Mouse (Mus musculus) heart, adult 2 months (tissue): ENCODE results near the gene Clint1. TPM values are rescaled to one million over a fixed set of nuclear protein-coding genes. Genes with fewer than 3 reads are reported as not detected.
A peak's percentile ranks its signal among the peaks of the same experiment; 100 is the strongest.

Source experiments
- DNase-seq, 2 experiments: peaks; one replicate each; pipeline ENCODE4 v3.0.0; 2021
- H3K27ac ChIP-seq: fragments of 200-600 bp; 2 replicates; pipeline ENCODE4 v1.8.1; 2022
- H3K27me3 ChIP-seq: fragments of 200-500 bp; 2 replicates; pipeline ENCODE4 v1.6.1; 2012; ENCODE audit warnings: mild to moderate bottlenecking, low read length, inconsistent platforms, mixed read lengths; ENCODE audit not compliant: control insufficient read depth, insufficient read depth
- H3K36me3 ChIP-seq: fragments of 200-500 bp; 2 replicates; pipeline ENCODE4 v1.6.1; 2012; ENCODE audit warnings: low read length, inconsistent platforms; ENCODE audit not compliant: control insufficient read depth, insufficient read depth
- H3K4me1 ChIP-seq: fragments of 200-500 bp; 2 replicates; pipeline ENCODE4 v1.6.1; 2011; ENCODE audit warnings: low read length; ENCODE audit not compliant: control insufficient read depth, insufficient read depth
- H3K4me3 ChIP-seq: fragments of 200-600 bp; 2 replicates; pipeline ENCODE4 v1.8.1; 2022
- H3K79me2 ChIP-seq: fragments of 200-500 bp; replicated peaks from 2 replicates; pipeline ENCODE4 v1.6.1; 2012; ENCODE audit warnings: mild to moderate bottlenecking, inconsistent platforms, low read length, moderate library complexity, mixed read lengths; ENCODE audit not compliant: control insufficient read depth, insufficient read depth
- H3K9ac ChIP-seq: fragments of 200-500 bp; 2 replicates; pipeline ENCODE4 v1.6.1; 2012; ENCODE audit warnings: low read depth, mild to moderate bottlenecking, control low read depth, inconsistent platforms, low read length, mixed read lengths
- CTCF ChIP-seq: fragments of 200-600 bp; IDR thresholded peaks from 2 replicates; pipeline ENCODE4 v1.8.1; 2022; ENCODE audit warnings: antibody characterized with exemption, mild to moderate bottlenecking, moderate library complexity
- EP300 ChIP-seq: fragments of 200-500 bp; IDR thresholded peaks from 2 replicates; pipeline ENCODE4 v1.6.1; 2011; ENCODE audit warnings: low read depth, low read length, control low read depth; ENCODE audit not compliant: insufficient read depth
- POLR2A ChIP-seq: fragments of 200-500 bp; IDR thresholded peaks from 2 replicates; pipeline ENCODE4 v1.6.1; 2011; ENCODE audit warnings: mild to moderate bottlenecking, low read depth, low read length, control low read depth; ENCODE audit not compliant: insufficient read depth
- WGBS: fragments of 180-500 bp; shearing (Covaris S2); methylation state at CpG from one replicate; pipeline ENCODE4 v1.1.7; 2018; 5-methylcytosine and 5-hydroxymethylcytosine counted together
- intact Hi-C: fragments of 180-260 bp; cut with DNase I; formaldehyde crosslinking; loops from one replicate; pipeline ENCODE4 v1.15.1; 2025
- microRNA-seq, 2 experiments: library from miRNA; unstranded; fragments of <30 nt; microRNA quantifications; one replicate each; pipeline ENCODE4 v1.2.0; 2021
- polyA plus RNA-seq: library from polyadenylated mRNA; depleted of rRNA; stranded (reverse); fragments of >200 nt; gene quantifications from 2 replicates; pipeline ENCODE4 v1.2.3, GENCODE M21; 2012; rRNA removed
- total RNA-seq, 2 experiments: library from RNA; stranded (reverse); gene quantifications; 2 replicates each; pipeline ENCODE4 v1.2.3; 2021

Clint1 gene
- total and polyA plus RNA-seq, 3 experiments = 29.5 to 45.7 (median 42.0) TPM

GRCm38 (mm10) chr11:45947491-45947890, 95.6 kb downstream of the Clint1 start:
- H3K4me3 ChIP-seq = no peak overlapping the region
- H3K9ac ChIP-seq = no peak overlapping the region
- intact Hi-C loops = loop anchor here (10.0 kb wide), 1 partner anchor 177 kb away; no protein-coding TSS in a partner anchor
- WGBS = 59% methylated on average over 2 of the region's 2 CpGs
- TF ChIP-seq EP300 (no peak), POLR2A (no peak), CTCF (no peak)
- no peaks in the 10 kb centered on the region for H3K79me2 ChIP-seq
- no peaks in the 10 kb centered on the region for H3K27me3 ChIP-seq
- peaks cover 3% of the 10 kb centered on the region for H3K4me1 ChIP-seq
- H3K27ac ChIP-seq = no peak overlapping the region
- H3K36me3 ChIP-seq = no peaks in the 10 kb centered on the region
- peak in 1 of 2 experiments; percentile 14 for DNase-seq

GRCm38 (mm10) chr11:45955127-45955627, 103.3 kb downstream of the Clint1 start, which contains the start of gene Thg1l:
Gene Thg1l (minus strand): TSS chr11:45955494.
- DNase-seq = peak; percentile 92 to 95
- Histone ChIP-seq H3K4me1 (no peaks in the 10 kb centered on the region), H3K27ac (peak within 1 kb of the TSS; percentile 91), H3K36me3 (no peaks in the 10 kb centered on the region), H3K27me3 (no peaks in the 10 kb centered on the region), H3K79me2 (no peaks in the 10 kb centered on the region), H3K9ac (peak within 1 kb of the TSS; percentile 73), H3K4me3 (peak within 1 kb of the TSS; percentile 72)
- intact Hi-C loops = loop anchor here (10.0 kb wide), 1 partner anchor 480 kb away; the partner anchor contains the start of gene Med7
- WGBS = under 1% methylated on average over 32 of the region's 32 CpGs
- TF ChIP-seq POLR2A (no peak; the same call in 1 of the 2 replicates), EP300 (peak; percentile 62; the same call in 1 of the 2 replicates), CTCF (no peak)

- no peaks in the 10 kb centered on the region for H3K79me2 ChIP-seq
- no peaks in the 10 kb centered on the region for H3K27me3 ChIP-seq
- 73% methylated on average over 3 of the region's 3 CpGs for WGBS
- TF ChIP-seq EP300 (no peak), CTCF (peak; percentile 48)
- no peaks in the 10 kb centered on the region for H3K4me1 ChIP-seq
- H3K4me3 ChIP-seq = no peak overlapping the region
- no peak for DNase-seq
- intact Hi-C loops = loop anchor here (10.0 kb wide), 1 partner anchor 475 kb away; the partner anchor contains the start of gene Med7
- H3K9ac ChIP-seq = no peak overlapping the region
- no peak overlapping the region for H3K27ac ChIP-seq
- no peaks in the 10 kb centered on the region for H3K36me3 ChIP-seq
Observed at GRCm38 (mm10) chr11:45959598-45959997, 107.7 kb downstream of the Clint1 start.

DNA sequence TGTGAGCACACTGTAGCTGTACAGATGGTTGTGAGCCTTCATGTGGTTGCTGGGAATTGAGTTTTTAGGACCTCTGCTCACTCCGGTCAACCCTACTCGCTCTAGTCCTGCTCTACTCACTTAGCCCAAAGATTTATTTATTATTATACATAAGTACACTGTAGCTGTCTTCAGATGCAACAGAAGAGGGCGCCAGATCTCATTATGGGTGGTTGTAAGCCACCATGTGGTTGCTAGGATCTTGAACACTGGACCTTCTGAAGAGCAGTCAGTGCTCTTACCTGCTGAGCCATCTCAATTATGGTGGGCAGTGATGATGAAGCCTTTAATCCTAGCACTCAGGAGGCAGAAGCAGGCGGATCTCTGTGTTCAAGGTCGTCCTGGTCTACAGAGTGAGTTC, 108.2 kb downstream of the Clint1 start:
- no peak for DNase-seq
- intact Hi-C loops = no loop called here
- H3K36me3 ChIP-seq = no peaks in the 10 kb centered on the region
- H3K4me1 ChIP-seq = no peaks in the 10 kb centered on the region
- no peak overlapping the region for H3K4me3 ChIP-seq
- no peak for TF ChIP-seq POLR2A
- TF ChIP-seq CTCF = peak; percentile 4; the same call in 1 of the 2 replicates
- 83% methylated on average over 5 of the region's 5 CpGs for WGBS
- no peak overlapping the region for H3K27ac ChIP-seq
- no peak overlapping the region for H3K9ac ChIP-seq
- H3K79me2 ChIP-seq = no peaks in the 10 kb centered on the region
- H3K27me3 ChIP-seq = no peaks in the 10 kb centered on the region

Small RNA genes lying within 50 kb of the gene (microRNA-seq; reads per million reads assigned to microRNA genes)
- 0 reads per million in 2 experiments for gene Gm22751

Other genes starting within 250 kb of the Clint1 start
- gene Lsm11, start 92.9 kb downstream of the Clint1 start, total RNA-seq = 1 to 10 TPM; 3.4 to 4.0 TPM
- 2.0 and 3.8 TPM in 2 replicates for gene Lsm11, start 92.9 kb downstream of the Clint1 start, polyA plus RNA-seq
- 1 to 10 TPM; 5.9 to 6.0 TPM for gene Thg1l, start 103.4 kb downstream of the Clint1 start, total RNA-seq
- gene Thg1l, start 103.4 kb downstream of the Clint1 start, polyA plus RNA-seq = 5.7 and 7.2 TPM in 2 replicates
- gene Sox30, start 128.3 kb downstream of the Clint1 start, total RNA-seq = under 1 TPM; 0.16 to 0.18 TPM
- gene Sox30, start 128.3 kb downstream of the Clint1 start, polyA plus RNA-seq = 0.09 and 0.14 TPM in 2 replicates
- 1 to 10 TPM; 1.2 to 1.6 TPM for gene Gm12166, start 200.3 kb downstream of the Clint1 start, total RNA-seq
- gene Gm12166, start 200.3 kb downstream of the Clint1 start, polyA plus RNA-seq = 4.4 and 4.6 TPM in 2 replicates
- 10 to 100 TPM; 21.9 to 63.9 TPM for gene Adam19, start 203.9 kb downstream of the Clint1 start, total RNA-seq
- gene Adam19, start 203.9 kb downstream of the Clint1 start, polyA plus RNA-seq = 17.7 and 32.1 TPM in 2 replicates